8 mouse cellular contexts compared by ENCODE assay signal in the genomic region with DNA sequence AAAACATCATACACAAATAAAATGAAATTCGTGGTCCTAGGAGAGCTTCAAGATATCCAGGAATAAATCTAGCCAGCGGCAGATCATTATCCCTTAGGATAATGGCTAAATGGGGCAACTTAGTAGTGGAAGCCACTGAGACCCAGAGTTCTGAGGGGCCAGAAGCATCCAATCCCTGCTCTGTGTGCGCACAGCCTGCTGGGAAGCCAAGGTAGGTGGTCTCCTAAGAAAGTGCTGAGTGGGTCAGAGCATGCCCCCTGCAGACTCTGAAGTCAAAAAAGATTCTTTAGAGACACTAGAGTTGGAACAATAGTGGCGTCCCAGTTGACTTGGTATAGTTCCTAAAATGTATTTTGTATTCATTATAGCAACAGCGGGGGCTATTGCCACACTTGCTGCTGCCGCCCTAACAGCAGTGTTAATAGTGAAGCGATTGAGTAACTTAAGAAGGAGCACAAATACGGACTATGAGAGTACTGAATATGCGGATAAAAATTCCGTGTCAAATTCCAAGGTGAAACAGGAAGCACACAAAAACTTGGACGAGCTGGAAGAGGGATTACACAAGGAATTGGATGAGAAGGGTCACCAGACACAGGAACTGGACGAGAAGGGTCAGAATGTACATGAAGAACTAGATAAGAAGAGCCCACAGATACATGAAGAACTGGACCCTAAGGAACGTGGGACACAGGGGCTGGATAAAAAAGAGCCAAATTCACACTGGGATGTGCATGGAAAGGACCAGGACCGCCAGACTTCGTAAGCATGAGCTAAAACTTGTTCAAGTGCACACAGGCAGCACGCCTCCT. TPM values are rescaled to one million over a fixed set of nuclear protein-coding genes. Genes with fewer than 3 reads are reported as not detected.
DNase-seq lines count a peak whose midpoint lies in the region; ATAC-seq and TF ChIP-seq lines count a peak whose summit lies in the region.

A gene (plus strand): TSS at position 472 of the 812 bp plus-strand sequence.

- H3K4me3 ChIP-seq in gastrocnemius, adult 2 months, result peak within 1 kb of the TSS; percentile 97
- H3K4me3 ChIP-seq in hindbrain, embryonic 13.5 days, result peak within 1 kb of the TSS; percentile 92
- H3K4me3 ChIP-seq in liver, embryonic 14.5 days (ENCODE audit: insufficient read depth in 1 of 2, low read depth in 2 of 2, low read length in 2 of 2), result peak within 1 kb of the TSS; percentile 87 to 94
- peak within 1 kb of the TSS; percentile 85 for H3K4me3 ChIP-seq in neural tube, embryonic 13.5 days

- H3K9me3 ChIP-seq in hindbrain, embryonic 13.5 days, result no peaks in the 10 kb centered on the region
- no peaks in the 10 kb centered on the region for H3K9me3 ChIP-seq in liver, embryonic 14.5 days (ENCODE audit: control insufficient read depth, low read length)
- no peaks in the 10 kb centered on the region for H3K9me3 ChIP-seq in neural tube, embryonic 13.5 days

- TF ChIP-seq EP300 in liver, embryonic 14.5 days (IDR thresholded peaks at IDR 0.05; ENCODE audit: low read depth), result no peak

- DNase-seq in gastrocnemius, adult 2 months, result no peak
- no peak for DNase-seq in gastrocnemius, postnatal 10 days
- peak in 1 of 3 experiments; percentile 6 for DNase-seq in liver, embryonic 14.5 days (ENCODE audit: low read depth in 3 of 3, low spot score in 3 of 3)
- DNase-seq in natural killer cell, adult 2 months (ENCODE audit: low spot score in 2 of 2), result no peak

- H3K27me3 ChIP-seq in hindbrain, embryonic 13.5 days, result no peaks in the 10 kb centered on the region
- no peaks in the 10 kb centered on the region for H3K27me3 ChIP-seq in liver, embryonic 14.5 days (ENCODE audit: control insufficient read depth, insufficient read depth, low read length)
- H3K27me3 ChIP-seq in neural tube, embryonic 13.5 days, result no peaks in the 10 kb centered on the region

- H3K36me3 ChIP-seq in hindbrain, embryonic 13.5 days, result no peaks in the 10 kb centered on the region
- no peaks in the 10 kb centered on the region for H3K36me3 ChIP-seq in liver, embryonic 14.5 days (replicated peaks; ENCODE audit: control insufficient read depth, insufficient read depth, low read depth)
- H3K36me3 ChIP-seq in neural tube, embryonic 13.5 days, result no peaks in the 10 kb centered on the region

- H3K27ac ChIP-seq in gastrocnemius, adult 2 months, result peak within 1 kb of the TSS; percentile 90
- peak within 1 kb of the TSS; percentile 96 for H3K27ac ChIP-seq in hindbrain, embryonic 13.5 days
- peak within 1 kb of the TSS; percentile 86 for H3K27ac ChIP-seq in liver, embryonic 14.5 days
- peak within 1 kb of the TSS; percentile 94 for H3K27ac ChIP-seq in neural tube, embryonic 13.5 days (replicated peaks)

- H3K4me2 ChIP-seq in hindbrain, embryonic 13.5 days, result peak within 1 kb of the TSS; percentile 69
- peak within 1 kb of the TSS; percentile 92 for H3K4me2 ChIP-seq in liver, embryonic 14.5 days (ENCODE audit: low read depth)
- H3K4me2 ChIP-seq in neural tube, embryonic 13.5 days, result peak within 1 kb of the TSS; percentile 86

- peak within 1 kb of the TSS; percentile 95 for H3K9ac ChIP-seq in hindbrain, embryonic 13.5 days
- H3K9ac ChIP-seq in liver, embryonic 14.5 days (replicated peaks), result peak within 1 kb of the TSS; percentile 97
- H3K9ac ChIP-seq in neural tube, embryonic 13.5 days, result peak within 1 kb of the TSS; percentile 84

- WGBS in hindbrain, embryonic 13.5 days, result 20% methylated on average over 16 of the region's 16 CpGs
- 27% methylated on average over 16 of the region's 16 CpGs for WGBS in liver, embryonic 14.5 days (ENCODE audit: insufficient replicate concordance)
- WGBS in neural tube, embryonic 13.5 days, result 21% methylated on average over 16 of the region's 16 CpGs

- TF ChIP-seq CTCF in gastrocnemius, adult 2 months (IDR thresholded peaks at IDR 0.05), result no peak
- TF ChIP-seq CTCF in liver, embryonic 14.5 days (IDR thresholded peaks at IDR 0.05; ENCODE audit: low read depth), result no peak

- no peak for ATAC-seq in activated CD4-positive, CD25-positive, alpha-beta regulatory T cell, adult 4 months
- ATAC-seq in erythroblast, adult 5-6 weeks (replicated peaks; ENCODE audit: low FRiP score, poor library complexity, severe bottlenecking), result no peak
- no peak for ATAC-seq in hindbrain, embryonic 13.5 days (ENCODE audit: low FRiP score)
- ATAC-seq in liver, embryonic 14.5 days (ENCODE audit: insufficient read depth), result no peak
- ATAC-seq in neural tube, embryonic 13.5 days (ENCODE audit: low read depth), result no peak

- H3K4me1 ChIP-seq in hindbrain, embryonic 13.5 days (replicated peaks), result peaks cover 16% of the 10 kb centered on the region
- peaks cover 6 to 11% of the 10 kb centered on the region in 2 experiments for H3K4me1 ChIP-seq in liver, embryonic 14.5 days (replicated peaks; ENCODE audit: control insufficient read depth in 2 of 2, insufficient read depth in 2 of 2, low read length in 1 of 2)
- peaks cover 21% of the 10 kb centered on the region for H3K4me1 ChIP-seq in neural tube, embryonic 13.5 days (replicated peaks)

- intact Hi-C loops in gastrocnemius, adult 2 months (cut with DNase I), result no loop called here

RNA-seq across cellular contexts. Expression of the gene that starts here (rescaled TPM):
- 10 to 100 TPM in 1 of 2 experiments, 1 to 10 TPM in 1; 5.7 to 10.4 TPM for total RNA-seq in gastrocnemius, adult 2 months (2021)
- 1 to 10 TPM; 7.3 to 9.0 TPM for total RNA-seq in gastrocnemius, postnatal 10 days (2021)
- 10 to 100 TPM; 24.8 to 28.5 TPM for polyA plus RNA-seq in activated CD4-positive, CD25-positive, alpha-beta regulatory T cell, adult 4 months (2017; shearing (Covaris generic))
- 13.8 and 30.7 TPM in 2 replicates for total RNA-seq in erythroblast, adult 5-6 weeks (2015; ENCODE audit: low replicate concordance)
- 39.0 and 69.1 TPM in 2 replicates for total RNA-seq in erythroblast, adult 5-6 weeks (2017; ENCODE audit: low replicate concordance)
- polyA plus RNA-seq in hindbrain, embryonic 13.5 days (2015; fragmentation: Nextera tagmentation; extraction: Ambion mirVana), result 57.1 and 64.8 TPM in 2 replicates
- 2.4 and 4.3 TPM in 2 replicates for polyA plus RNA-seq in liver, embryonic 14.5 days (2012; rRNA removed)
- 15.7 and 18.4 TPM in 2 replicates for polyA plus RNA-seq in liver, embryonic 14.5 days (2014; fragmentation: Nextera tagmentation; extraction: Ambion mirVana)
- 47.8 and 55.3 TPM in 2 replicates for polyA plus RNA-seq in neural tube, embryonic 13.5 days (2015; fragmentation: Nextera tagmentation; extraction: Ambion mirVana)
